Mouse (Mus musculus): ENCODE measurements around the gene Cdh23. TPM values are rescaled to one million over a fixed set of nuclear protein-coding genes. Genes with fewer than 3 reads are reported as not detected.

The Cdh23 gene
- polyA plus RNA-seq, 1 experiment = not detected

- TF ChIP-seq POLR2A (IDR thresholded peaks at IDR 0.05; ENCODE audit: borderline replicate concordance, low read depth, low read length) = no peak
- TF ChIP-seq CTCF (IDR thresholded peaks at IDR 0.05; ENCODE audit: low read depth, low read length) = no peak
- Histone ChIP-seq H3K4me3 (ENCODE audit: insufficient read depth, low read length) (no peak overlapping the region), H3K27ac (ENCODE audit: insufficient read depth, low read depth, low read length) (no peak overlapping the region), H3K4me1 (ENCODE audit: control insufficient read depth, insufficient read depth, low read length) (peaks cover 31% of the 10 kb centered on the region)
Observed at GRCm38 (mm10) chr10:60353241-60354002, 342.9 kb downstream of the Cdh23 start.

- Histone ChIP-seq H3K27ac (ENCODE audit: insufficient read depth, low read depth, low read length) (peak overlapping the region; percentile 51; the same call in 1 of the 2 replicates), H3K4me1 (ENCODE audit: control insufficient read depth, insufficient read depth, low read length) (peaks cover 31% of the 10 kb centered on the region), H3K4me3 (ENCODE audit: insufficient read depth, low read length) (no peak overlapping the region)
- TF ChIP-seq CTCF (IDR thresholded peaks at IDR 0.05; ENCODE audit: low read depth, low read length) = no peak
- no peak for TF ChIP-seq POLR2A (IDR thresholded peaks at IDR 0.05; ENCODE audit: borderline replicate concordance, low read depth, low read length)
Observed at GRCm38 (mm10) chr10:60351761-60352455, 344.4 kb downstream of the Cdh23 start.

GRCm38 (mm10) chr10:60351248-60351647 is 345.0 kb downstream of the Cdh23 start:
- TF ChIP-seq POLR2A (IDR thresholded peaks at IDR 0.05; ENCODE audit: borderline replicate concordance, low read depth, low read length) = no peak
- no peak for TF ChIP-seq CTCF (IDR thresholded peaks at IDR 0.05; ENCODE audit: low read depth, low read length)
- Histone ChIP-seq H3K27ac (ENCODE audit: insufficient read depth, low read depth, low read length) (peak overlapping the region; percentile 51), H3K4me1 (ENCODE audit: control insufficient read depth, insufficient read depth, low read length) (peaks cover 34% of the 10 kb centered on the region), H3K4me3 (ENCODE audit: insufficient read depth, low read length) (peak overlapping the region; percentile 21)

- Histone ChIP-seq H3K4me3 (ENCODE audit: insufficient read depth, low read length) (peak overlapping the region; percentile 21), H3K27ac (ENCODE audit: insufficient read depth, low read depth, low read length) (peak overlapping the region; percentile 51)
Observed at GRCm38 (mm10) chr10:60350805-60351167, 345.5 kb downstream of the Cdh23 start.

GRCm38 (mm10) chr10:60350077-60350804 is 346.0 kb downstream of the Cdh23 start:
- H3K27ac ChIP-seq (ENCODE audit: insufficient read depth, low read depth, low read length) = peak overlapping the region; percentile 95
- H3K4me1 ChIP-seq (ENCODE audit: control insufficient read depth, insufficient read depth, low read length) = peaks cover 40% of the 10 kb centered on the region
- no peak for TF ChIP-seq POLR2A (IDR thresholded peaks at IDR 0.05; ENCODE audit: borderline replicate concordance, low read depth, low read length)
- no peak for TF ChIP-seq CTCF (IDR thresholded peaks at IDR 0.05; ENCODE audit: low read depth, low read length)
- H3K4me3 ChIP-seq (ENCODE audit: insufficient read depth, low read length) = peak overlapping the region; percentile 56

More at GRCm38 (mm10) chr10:60350805-60351167, 345.5 kb downstream of the Cdh23 start:
- H3K4me1 ChIP-seq (ENCODE audit: control insufficient read depth, insufficient read depth, low read length) = peaks cover 39% of the 10 kb centered on the region
- TF ChIP-seq POLR2A (IDR thresholded peaks at IDR 0.05; ENCODE audit: borderline replicate concordance, low read depth, low read length) (no peak), CTCF (IDR thresholded peaks at IDR 0.05; ENCODE audit: low read depth, low read length) (no peak)

GRCm38 (mm10) chr10:60349644-60350043 is 346.6 kb downstream of the Cdh23 start:
- H3K4me1 ChIP-seq (ENCODE audit: control insufficient read depth, insufficient read depth, low read length) = peaks cover 42% of the 10 kb centered on the region
- H3K4me3 ChIP-seq (ENCODE audit: insufficient read depth, low read length) = peak overlapping the region; percentile 56
- TF ChIP-seq POLR2A (IDR thresholded peaks at IDR 0.05; ENCODE audit: borderline replicate concordance, low read depth, low read length) = no peak
- TF ChIP-seq CTCF (IDR thresholded peaks at IDR 0.05; ENCODE audit: low read depth, low read length) = no peak
- H3K27ac ChIP-seq (ENCODE audit: insufficient read depth, low read depth, low read length) = peak overlapping the region; percentile 95

GRCm38 (mm10) chr10:60349056-60349455 is 347.2 kb downstream of the Cdh23 start:
- peaks cover 47% of the 10 kb centered on the region for H3K4me1 ChIP-seq (ENCODE audit: control insufficient read depth, insufficient read depth, low read length)
- peak overlapping the region; percentile 72 for H3K4me3 ChIP-seq (ENCODE audit: insufficient read depth, low read length)
- H3K27ac ChIP-seq (ENCODE audit: insufficient read depth, low read depth, low read length) = peak overlapping the region; percentile 95
- TF ChIP-seq POLR2A (IDR thresholded peaks at IDR 0.05; ENCODE audit: borderline replicate concordance, low read depth, low read length) = no peak
- no peak for TF ChIP-seq CTCF (IDR thresholded peaks at IDR 0.05; ENCODE audit: low read depth, low read length)

- peak overlapping the region; percentile 95 for H3K27ac ChIP-seq (ENCODE audit: insufficient read depth, low read depth, low read length)
- peaks cover 54% of the 10 kb centered on the region for H3K4me1 ChIP-seq (ENCODE audit: control insufficient read depth, insufficient read depth, low read length)
Observed at GRCm38 (mm10) chr10:60347768-60348610, 348.3 kb downstream of the Cdh23 start.

More at GRCm38 (mm10) chr10:60347768-60348610, 348.3 kb downstream of the Cdh23 start:
- TF ChIP-seq CTCF (IDR thresholded peaks at IDR 0.05; ENCODE audit: low read depth, low read length) (no peak), POLR2A (IDR thresholded peaks at IDR 0.05; ENCODE audit: borderline replicate concordance, low read depth, low read length) (no peak)
- H3K4me3 ChIP-seq (ENCODE audit: insufficient read depth, low read length) = peak overlapping the region; percentile 72

All from bone marrow macrophage, adult 2 months (primary cell).